In genomic region chr2:170544950-170545349, GRCm38 (mm10) we compare ENCODE assay signal across 25 mouse cellular contexts. TPM values are rescaled to one million over a fixed set of nuclear protein-coding genes. Genes with fewer than 3 reads are reported as not detected.
"Had no signal": no experiment of that assay in that cellular context is flagged by ENCODE, and none has a peak within 500 bp of the region (broad histone marks: within the 10 kb centered on the region; RNA-seq: fewer than 3 reads in every experiment).

No protein-coding gene starts in this region.

- DNase-seq: liver, postnatal 0 days; lung, adult 2 months; lung, postnatal 14 days; lung, postnatal 36 days; right cerebral cortex, postnatal 14 days; thymus, adult 2 months; thymus, postnatal 25 days; thymus, postnatal 4 days had no signal

- H3K36me3 ChIP-seq: lung, embryonic 15.5 days; midbrain, embryonic 13.5 days; midbrain, embryonic 15.5 days; neural tube, embryonic 12.5 days; stomach, embryonic 15.5 days had no signal

- H3K9me3 ChIP-seq: lung, embryonic 15.5 days; midbrain, embryonic 13.5 days; midbrain, embryonic 15.5 days; neural tube, embryonic 12.5 days; stomach, embryonic 15.5 days had no signal

- H3K4me2 ChIP-seq: lung, embryonic 15.5 days; midbrain, embryonic 11.5 days; midbrain, embryonic 13.5 days; midbrain, embryonic 15.5 days; neural tube, embryonic 12.5 days; stomach, embryonic 15.5 days had no signal

- H3K27me3 ChIP-seq: lung, embryonic 15.5 days; megakaryocyte, embryonic 14.5 days; midbrain, embryonic 13.5 days; midbrain, embryonic 15.5 days; neural tube, embryonic 12.5 days; stomach, embryonic 15.5 days had no signal

- H3K9ac ChIP-seq: liver, postnatal 0 days; lung, embryonic 15.5 days; midbrain, embryonic 13.5 days; midbrain, embryonic 15.5 days; neural tube, embryonic 12.5 days; stomach, embryonic 15.5 days had no signal

- ATAC-seq: liver, postnatal 0 days; lung, postnatal 0 days; midbrain, embryonic 13.5 days; midbrain, embryonic 15.5 days had no signal

- H3K4me3 ChIP-seq: lung, embryonic 15.5 days; megakaryocyte, embryonic 14.5 days; midbrain, embryonic 13.5 days; midbrain, embryonic 15.5 days; neural tube, embryonic 12.5 days; stomach, embryonic 15.5 days had no signal

- H3K27ac ChIP-seq: lung, embryonic 15.5 days; macrophage; midbrain, embryonic 13.5 days; midbrain, embryonic 15.5 days; neural tube, embryonic 12.5 days; stomach, embryonic 15.5 days; stomach, postnatal 0 days had no signal

RNA-seq across cellular contexts. Expression of gene Cyp24a1, which starts 48.0 kb away (rescaled TPM):
- total RNA-seq: megakaryocyte progenitor cell, adult 5-6 weeks; midbrain, postnatal 0 days; monocyte, adult 5-6 weeks; neutrophil, adult 5-6 weeks had no signal
- polyA plus RNA-seq: liver, postnatal 0 days; lung, adult 2 months; lung, embryonic 15.5 days; lung, postnatal 0 days; macrophage; spleen, adult 2 months; stomach, embryonic 15.5 days; stomach, postnatal 0 days; urinary bladder, adult 2 months had no signal

RNA-seq across cellular contexts. Expression of gene 4930470P17Rik, which starts 56.9 kb away (rescaled TPM):
- total RNA-seq: megakaryocyte progenitor cell, adult 5-6 weeks; midbrain, postnatal 0 days; monocyte, adult 5-6 weeks; neutrophil, adult 5-6 weeks had no signal
- polyA plus RNA-seq: liver, postnatal 0 days; lung, adult 2 months; lung, embryonic 15.5 days; lung, postnatal 0 days; macrophage; midbrain, embryonic 11.5 days; midbrain, embryonic 13.5 days; midbrain, embryonic 15.5 days; midbrain, postnatal 0 days; neural tube, embryonic 12.5 days; neural tube, embryonic 14.5 days; spleen, adult 2 months; stomach, embryonic 15.5 days; stomach, postnatal 0 days; thymus, adult 2 months; urinary bladder, adult 2 months had no signal
